Mouse (Mus musculus) forebrain, embryonic 13.5 days (tissue): ENCODE data around the gene Hist1h4b. TPM values are rescaled to one million over a fixed set of nuclear protein-coding genes. Genes with fewer than 3 reads are reported as not detected.

ENCODE experiments used
- ATAC-seq: fragments of 200-750 bp; cut with Nextera tagmentation; 2 replicates; pipeline ENCODE4 v1.8.0; 2017
- H3K27ac ChIP-seq: fragments of 300-500 bp; sonication (generic); 2 replicates; pipeline ENCODE4 v1.5.1; 2015; ENCODE audit warnings: inconsistent platforms, mild to moderate bottlenecking, moderate library complexity
- H3K27me3 ChIP-seq: fragments of 300-500 bp; sonication (generic); 2 replicates; pipeline ENCODE4 v1.6.1; 2015; ENCODE audit warnings: mild to moderate bottlenecking, inconsistent platforms
- H3K36me3 ChIP-seq: fragments of 300-500 bp; sonication (generic); 2 replicates; pipeline ENCODE4 v1.6.1; 2015; ENCODE audit warnings: mild to moderate bottlenecking, inconsistent platforms; ENCODE audit not compliant: poor library complexity, severe bottlenecking
- H3K4me1 ChIP-seq: fragments of 300-500 bp; sonication (generic); 2 replicates; pipeline ENCODE4 v1.6.1; 2015; ENCODE audit warnings: inconsistent platforms
- H3K4me2 ChIP-seq: fragments of 300-500 bp; sonication (generic); 2 replicates; pipeline ENCODE4 v1.6.1; 2015; ENCODE audit warnings: inconsistent platforms, mild to moderate bottlenecking, moderate library complexity
- H3K4me3 ChIP-seq: fragments of 300-500 bp; sonication (generic); 2 replicates; pipeline ENCODE4 v1.5.1; 2015; ENCODE audit warnings: mild to moderate bottlenecking, inconsistent platforms
- H3K9ac ChIP-seq: fragments of 300-500 bp; sonication (generic); 2 replicates; pipeline ENCODE4 v1.6.1; 2015; ENCODE audit warnings: mild to moderate bottlenecking, inconsistent platforms
- H3K9me3 ChIP-seq: fragments of 300-500 bp; sonication (generic); replicated peaks from 2 replicates; pipeline ENCODE4 v1.6.1; 2016; ENCODE audit warnings: inconsistent platforms
- WGBS: fragments of 180-500 bp; shearing (Covaris S2); methylation state at CpG from one replicate; pipeline ENCODE4 v1.1.7; 2015; 5-methylcytosine and 5-hydroxymethylcytosine counted together
- microRNA-seq: library from miRNA; unstranded; fragments of <30 nt; microRNA quantifications from one replicate; pipeline ENCODE4, GENCODE M21; 2016
- polyA plus RNA-seq: library from polyadenylated mRNA; unstranded; fragments of >200 nt; fragmentation: Nextera tagmentation; extraction: Ambion mirVana; gene quantifications from 2 replicates; pipeline ENCODE4 v1.2.1, GENCODE M21; 2015

Gene Hist1h4b
- polyA plus RNA-seq, 1 experiment from 2014 or later, result 5.7 TPM

GRCm38 (mm10) chr13:23792520-23792919, 35.7 kb downstream of the Hist1h4b start:
- Histone ChIP-seq H3K27ac (no peak overlapping the region), H3K36me3 (no peaks in the 10 kb centered on the region), H3K27me3 (no peaks in the 10 kb centered on the region), H3K4me1 (no peaks in the 10 kb centered on the region), H3K4me3 (no peak overlapping the region), H3K4me2 (no peak overlapping the region), H3K9me3 (no peaks in the 10 kb centered on the region), H3K9ac (no peak overlapping the region)
- WGBS, result 47% methylated on average over 2 of the region's 2 CpGs
- peak; percentile 80 for ATAC-seq

GRCm38 (mm10) chr13:23799405-23799804, 42.6 kb downstream of the Hist1h4b start:
- no peak overlapping the region for H3K27ac ChIP-seq
- no peaks in the 10 kb centered on the region for H3K4me1 ChIP-seq
- no peak overlapping the region for H3K4me2 ChIP-seq
- H3K27me3 ChIP-seq, result no peaks in the 10 kb centered on the region
- no peaks in the 10 kb centered on the region for H3K9me3 ChIP-seq
- WGBS, result 92% methylated on average over 5 of the region's 5 CpGs
- no peak overlapping the region for H3K4me3 ChIP-seq
- no peaks in the 10 kb centered on the region for H3K36me3 ChIP-seq
- no peak overlapping the region for H3K9ac ChIP-seq
- no peak for ATAC-seq

- Histone ChIP-seq H3K4me2 (no peak overlapping the region), H3K36me3 (no peaks in the 10 kb centered on the region), H3K4me3 (no peak overlapping the region), H3K9ac (no peak overlapping the region), H3K4me1 (no peaks in the 10 kb centered on the region), H3K27me3 (no peaks in the 10 kb centered on the region), H3K27ac (no peak overlapping the region), H3K9me3 (no peaks in the 10 kb centered on the region)
- 85% methylated on average over 2 of the region's 2 CpGs for WGBS
- no peak for ATAC-seq
Measured at GRCm38 (mm10) chr13:23804532-23804931, 47.7 kb downstream of the Hist1h4b start.

- Histone ChIP-seq H3K36me3 (no peaks in the 10 kb centered on the region), H3K27me3 (no peaks in the 10 kb centered on the region), H3K9me3 (no peaks in the 10 kb centered on the region), H3K4me1 (no peaks in the 10 kb centered on the region), H3K4me2 (no peak within 1 kb of the TSS), H3K27ac (no peak within 1 kb of the TSS), H3K9ac (no peak within 1 kb of the TSS), H3K4me3 (no peak within 1 kb of the TSS)
- ATAC-seq, result no peak
- 92% methylated on average over 15 of the region's 15 CpGs for WGBS
Measured at GRCm38 (mm10) chr13:23806422-23807052, 49.7 kb downstream of the Hist1h4b start, which contains the start of gene Slc17a2. Slc17a2 (plus strand) TSS chr13:23806993.

Small RNAs within 50 kb of the gene (microRNA-seq; reads per million reads assigned to microRNA genes)
- gene Gm44314 (not detected), gene Gm44484 (not detected)

Other genes with a start within 250 kb of the Hist1h4b start
- gene Hist1h4h, start 226.0 kb upstream of the Hist1h4b start, polyA plus RNA-seq, result 5.2 and 6.4 TPM in 2 replicates
- gene Hist1h2af, start 223.1 kb upstream of the Hist1h4b start, polyA plus RNA-seq, result 9.5 and 10.0 TPM in 2 replicates
- gene Hist1h3g, start 221.6 kb upstream of the Hist1h4b start, polyA plus RNA-seq, result 10.0 and 11.6 TPM in 2 replicates
- 0.76 and 0.97 TPM in 2 replicates for gene Hist1h2bh, start 213.6 kb upstream of the Hist1h4b start, polyA plus RNA-seq
- gene Hist1h3f, start 213.0 kb upstream of the Hist1h4b start, polyA plus RNA-seq, result 1.2 and 1.3 TPM in 2 replicates
- gene Hist1h4f, start 205.4 kb upstream of the Hist1h4b start, polyA plus RNA-seq, result 1.6 and 2.2 TPM in 2 replicates
- gene Hist1h1d, start 203.8 kb upstream of the Hist1h4b start, polyA plus RNA-seq, result 0.54 and 0.68 TPM in 2 replicates
- 4.6 and 6.9 TPM in 2 replicates for gene Hist1h3e, start 194.6 kb upstream of the Hist1h4b start, polyA plus RNA-seq
- gene Hist1h2ae, start 185.8 kb upstream of the Hist1h4b start, polyA plus RNA-seq, result 120 and 139 TPM in 2 replicates
- gene Hist1h2bg, start 185.6 kb upstream of the Hist1h4b start, polyA plus RNA-seq, result 8.9 and 11.5 TPM in 2 replicates
- 10.3 and 11.2 TPM in 2 replicates for gene Hist1h2bf, start 182.8 kb upstream of the Hist1h4b start, polyA plus RNA-seq
- gene Hist1h2ad, start 182.6 kb upstream of the Hist1h4b start, polyA plus RNA-seq, result 3.8 and 4.8 TPM in 2 replicates
- gene Hist1h3d, start 181.2 kb upstream of the Hist1h4b start, polyA plus RNA-seq, result 8.8 TPM in 2 replicates
- 160 and 172 TPM in 2 replicates for gene Hist1h4d, start 175.4 kb upstream of the Hist1h4b start, polyA plus RNA-seq
- gene Hist1h2be, start 135.9 kb upstream of the Hist1h4b start, polyA plus RNA-seq, result 2.6 and 2.9 TPM in 2 replicates
- 25.7 and 29.7 TPM in 2 replicates for gene Hist1h1e, start 134.5 kb upstream of the Hist1h4b start, polyA plus RNA-seq
- gene Hist1h2ac, start 73.1 kb upstream of the Hist1h4b start, polyA plus RNA-seq, result 1.0 and 1.3 TPM in 2 replicates
- gene Hist1h2bc, start 72.8 kb upstream of the Hist1h4b start, polyA plus RNA-seq, result 34.1 and 41.4 TPM in 2 replicates
- gene Hist1h1t, start 61.2 kb upstream of the Hist1h4b start, polyA plus RNA-seq, result not detected in 2 replicates
- 6.5 and 7.9 TPM in 2 replicates for gene Hist1h4c, start 58.6 kb upstream of the Hist1h4b start, polyA plus RNA-seq
- gene Hfe, start 46.2 kb upstream of the Hist1h4b start, polyA plus RNA-seq, result 2.2 and 2.8 TPM in 2 replicates
- gene Hist1h1c, start 18.2 kb upstream of the Hist1h4b start, polyA plus RNA-seq, result 17.8 and 20.5 TPM in 2 replicates
- 8.8 and 10.8 TPM in 2 replicates for gene Hist1h3c, start 11.4 kb upstream of the Hist1h4b start, polyA plus RNA-seq
- 3.0 and 5.5 TPM in 2 replicates for gene Hist1h2bb, start 10.3 kb upstream of the Hist1h4b start, polyA plus RNA-seq
- gene Hist1h2ab, start 5.9 kb upstream of the Hist1h4b start, polyA plus RNA-seq, result 58.6 and 70.5 TPM in 2 replicates
- gene Hist1h3b, start 4.7 kb upstream of the Hist1h4b start, polyA plus RNA-seq, result 17.0 and 19.6 TPM in 2 replicates
- gene Hist1h4a, start 4.2 kb downstream of the Hist1h4b start, polyA plus RNA-seq, result 0.64 and 1.1 TPM in 2 replicates
- gene Hist1h3a, start 5.4 kb downstream of the Hist1h4b start, polyA plus RNA-seq, result 6.3 and 7.2 TPM in 2 replicates
- 4.6 and 6.0 TPM in 2 replicates for gene Hist1h1a, start 6.7 kb downstream of the Hist1h4b start, polyA plus RNA-seq
- gene Trim38, start 12.9 kb downstream of the Hist1h4b start, polyA plus RNA-seq, result 0.08 TPM in 1 of 2 replicates, not detected in the other
- gene Slc17a2, start 50.0 kb downstream of the Hist1h4b start, polyA plus RNA-seq, result not detected in 2 replicates
- gene Slc17a3, start 82.4 kb downstream of the Hist1h4b start, polyA plus RNA-seq, result not detected in 2 replicates
- gene Slc17a1, start 110.7 kb downstream of the Hist1h4b start, polyA plus RNA-seq, result not detected in 2 replicates
- not detected in 2 replicates for gene Slc17a4, start 158.0 kb downstream of the Hist1h4b start, polyA plus RNA-seq
- not detected in 2 replicates for gene Hist1h2ba, start 177.1 kb downstream of the Hist1h4b start, polyA plus RNA-seq
- gene Hist1h2aa, start 177.4 kb downstream of the Hist1h4b start, polyA plus RNA-seq, result not detected in 2 replicates
- 2.1 and 2.6 TPM in 2 replicates for gene Scgn, start 234.2 kb downstream of the Hist1h4b start, polyA plus RNA-seq